Mouse (Mus musculus) right cerebral cortex, postnatal 10 days (tissue): ENCODE results near the gene Cacnb4.

ENCODE experiments used
- DNase-seq, 2 experiments: peaks; one replicate each; pipeline ENCODE4 v3.0.0; 2021; ENCODE audit warnings: low spot score in 2 of 2

The Cacnb4 gene

DNA sequence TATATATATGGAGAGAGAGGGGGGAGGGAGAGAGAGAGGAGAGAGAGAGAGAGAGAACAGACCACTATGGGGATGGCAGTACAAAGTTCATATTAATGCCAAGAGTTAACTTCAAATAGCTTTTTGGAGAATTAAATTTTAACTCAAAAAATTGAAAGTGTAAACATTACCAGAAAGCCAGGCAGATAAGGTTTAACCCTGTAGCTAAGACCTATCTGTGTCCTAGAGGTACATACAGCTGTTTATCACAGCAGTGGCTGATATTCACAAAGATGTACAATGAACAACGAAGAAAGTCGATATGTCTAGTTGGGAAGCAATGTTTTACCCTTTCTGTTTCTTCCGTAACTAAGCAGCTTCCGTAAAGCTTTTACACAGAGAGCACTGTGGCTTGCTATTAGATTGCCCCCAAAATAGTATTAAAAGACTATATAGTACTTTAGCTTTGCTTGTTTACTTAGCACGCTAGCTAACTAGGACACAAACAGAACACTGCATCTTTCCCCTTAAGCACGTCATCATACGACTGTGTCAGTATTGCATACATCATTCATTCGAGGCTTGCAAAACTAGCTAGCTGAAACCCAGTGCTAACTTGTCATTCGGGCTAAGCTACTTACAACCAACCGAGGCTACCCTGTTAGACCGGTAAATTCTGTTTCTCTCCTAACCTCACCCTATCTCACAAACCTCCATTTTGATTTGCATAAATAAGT is 72.5 kb downstream of the Cacnb4 start:
- no peak for DNase-seq

DNA sequence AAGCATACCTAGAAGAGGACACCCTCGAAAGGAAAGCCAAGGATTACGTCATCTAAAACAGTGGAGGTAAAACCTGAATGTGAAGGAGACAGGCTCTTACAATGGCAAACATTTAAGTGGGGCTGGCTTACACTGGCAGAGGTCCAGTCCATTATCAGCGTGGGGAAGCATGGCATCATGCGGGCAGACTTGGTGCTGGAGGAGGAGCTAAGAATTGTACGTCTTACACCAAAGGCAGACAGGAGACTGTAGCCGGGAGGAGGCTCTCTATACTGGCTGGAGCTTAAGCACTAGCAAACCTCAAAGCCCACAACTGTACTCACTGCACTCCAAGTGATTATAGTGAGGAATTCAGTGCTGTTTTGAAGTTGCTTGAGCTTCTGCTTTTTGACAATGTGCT is 73.2 kb downstream of the Cacnb4 start:
- no peak for DNase-seq

DNA sequence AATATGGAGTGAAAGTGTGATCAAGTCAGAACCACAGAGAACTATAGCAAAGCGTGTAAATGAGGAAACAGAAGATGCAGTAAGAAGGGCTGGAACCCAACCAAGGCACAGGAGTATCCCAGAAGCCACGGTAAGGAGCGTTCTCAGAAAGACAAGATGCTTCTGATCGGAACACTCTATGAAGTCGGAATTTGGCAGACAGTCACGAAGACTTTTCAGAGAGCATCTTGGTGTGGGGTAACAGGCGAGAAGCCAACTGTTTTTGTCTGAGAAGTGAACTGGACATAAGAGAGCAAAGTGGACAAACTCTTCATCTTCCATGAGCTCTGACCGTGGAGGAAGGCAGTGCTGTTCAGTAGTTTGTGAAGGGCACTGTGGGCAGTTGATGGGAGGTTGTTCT is 73.7 kb downstream of the Cacnb4 start:
- no peak for DNase-seq

DNA sequence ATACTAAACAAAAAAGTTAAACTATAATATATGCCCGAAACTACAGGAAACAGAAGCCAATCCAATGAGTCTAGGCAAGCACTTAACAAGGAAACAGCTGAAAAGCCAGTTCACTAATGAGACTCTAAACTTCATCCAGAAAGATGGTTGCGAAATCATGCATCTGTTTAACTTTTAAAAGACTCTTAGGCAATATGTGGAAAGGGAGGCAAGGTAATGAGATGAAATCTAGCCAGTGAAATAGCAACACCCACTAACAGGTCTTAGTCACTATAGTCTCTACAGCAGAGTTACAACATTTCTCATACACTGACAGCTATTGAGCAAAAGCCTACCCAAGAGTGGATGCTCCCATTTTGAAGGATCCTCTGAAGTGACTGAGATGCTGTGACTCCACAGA is 74.4 kb downstream of the Cacnb4 start:
- no peak for DNase-seq

DNA sequence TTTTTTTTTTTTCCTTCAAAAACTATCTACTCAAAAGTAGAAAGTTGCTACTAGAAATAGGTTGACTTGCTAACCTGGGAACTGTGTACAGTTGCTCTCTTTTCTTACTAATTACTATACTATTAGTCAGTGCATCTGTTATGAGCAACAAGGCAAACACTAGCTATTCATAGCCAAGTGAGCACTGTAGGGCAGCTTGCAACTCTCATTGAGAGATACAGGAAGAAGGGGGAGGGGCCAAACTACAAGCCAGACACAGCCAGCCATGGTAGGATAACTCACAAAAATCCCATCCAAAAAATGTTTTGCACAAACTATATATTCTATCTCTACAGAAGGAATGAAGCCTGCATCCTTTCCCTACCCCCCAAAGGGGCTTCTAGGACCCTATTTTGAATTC is 79.1 kb downstream of the Cacnb4 start:
- DNase-seq: no peak

DNA sequence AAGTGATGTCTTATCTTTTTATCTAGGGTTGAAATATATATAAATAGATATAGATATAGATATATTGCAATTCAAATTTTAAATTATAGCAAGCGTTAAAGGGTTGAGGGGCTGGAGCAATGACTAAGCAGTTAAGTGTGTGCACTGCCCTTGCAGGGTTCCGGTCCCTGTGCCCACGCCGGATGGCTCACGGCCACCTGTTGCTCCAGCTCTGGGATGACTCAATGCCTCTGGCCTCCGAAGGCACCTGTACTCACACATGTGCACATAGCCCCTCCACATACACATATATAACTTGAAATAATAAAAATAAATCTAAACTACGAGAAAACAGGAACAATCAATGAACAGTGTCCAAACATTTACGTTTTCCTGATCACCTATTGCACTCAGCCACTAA is 82.8 kb downstream of the Cacnb4 start:
- DNase-seq: no peak

DNA sequence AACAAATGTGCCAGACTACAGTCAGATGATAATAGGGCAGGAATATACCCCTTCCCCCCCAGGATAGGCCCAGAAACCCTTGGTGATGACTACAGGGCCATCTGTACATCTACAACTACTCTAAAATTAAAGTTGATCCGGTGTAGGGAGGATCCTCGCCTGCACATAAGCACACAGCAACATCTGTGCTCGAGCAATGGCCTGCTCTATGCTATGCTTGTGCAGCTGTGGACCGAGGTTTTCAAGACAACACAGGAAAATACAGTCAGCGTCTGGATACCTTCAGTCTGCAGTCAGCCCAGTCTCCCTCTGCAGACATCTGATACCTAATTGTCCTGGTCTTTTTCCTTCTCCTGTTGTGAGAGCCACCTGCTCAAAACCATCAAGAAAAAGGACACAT is 83.4 kb downstream of the Cacnb4 start:
- no peak for DNase-seq

DNA sequence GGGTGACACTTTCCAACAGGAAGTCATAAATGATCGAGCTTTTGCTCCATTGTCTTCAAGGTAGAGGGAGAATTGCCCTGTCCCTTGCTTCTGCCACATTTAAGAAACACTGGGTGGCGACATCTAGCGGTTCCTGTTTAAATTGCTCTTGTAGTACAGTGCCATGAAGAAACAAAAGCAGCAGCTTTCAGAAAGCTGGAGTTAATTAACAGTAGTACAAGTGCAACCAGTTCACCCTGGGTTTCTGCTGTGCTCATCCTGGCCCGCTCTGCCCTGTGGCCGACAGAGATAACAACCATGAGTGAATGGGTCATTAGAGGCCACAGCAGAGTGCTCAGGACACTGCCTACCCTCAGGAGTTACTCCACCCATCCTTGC is 85.7 kb downstream of the Cacnb4 start:
- peak; percentile 87 to 89 for DNase-seq

DNA sequence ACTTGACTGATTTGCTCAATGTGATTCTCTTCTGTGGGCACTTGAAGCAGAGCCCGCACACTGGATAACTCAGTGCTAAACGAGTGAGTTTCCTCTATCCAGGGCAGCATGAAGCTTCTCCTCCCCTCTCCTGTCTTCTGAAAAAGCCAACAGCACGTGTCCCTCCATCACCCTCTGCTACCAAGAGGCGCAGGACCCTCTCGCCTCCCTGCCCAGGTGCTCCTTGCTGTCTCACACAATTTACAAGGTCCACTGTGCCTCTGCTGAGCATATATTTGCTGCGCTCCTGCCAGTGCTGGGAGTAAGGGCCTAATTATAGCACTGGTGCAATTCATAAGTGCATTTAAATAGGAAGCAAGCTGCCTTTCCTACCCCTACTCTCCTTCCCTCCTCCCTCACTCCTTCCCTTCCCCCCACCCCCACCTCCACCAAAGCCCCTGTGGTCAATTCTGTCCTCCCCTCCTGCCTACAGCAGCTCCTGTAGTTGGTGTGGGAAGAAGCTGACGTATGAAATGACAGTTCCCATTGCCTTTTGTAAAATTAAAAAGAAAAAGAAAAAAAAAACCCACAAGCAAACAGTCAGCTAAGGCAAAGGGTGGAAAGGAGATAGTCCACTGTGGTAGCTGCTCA is 86.2 kb downstream of the Cacnb4 start:
- peak; percentile 35 to 48 for DNase-seq

DNA sequence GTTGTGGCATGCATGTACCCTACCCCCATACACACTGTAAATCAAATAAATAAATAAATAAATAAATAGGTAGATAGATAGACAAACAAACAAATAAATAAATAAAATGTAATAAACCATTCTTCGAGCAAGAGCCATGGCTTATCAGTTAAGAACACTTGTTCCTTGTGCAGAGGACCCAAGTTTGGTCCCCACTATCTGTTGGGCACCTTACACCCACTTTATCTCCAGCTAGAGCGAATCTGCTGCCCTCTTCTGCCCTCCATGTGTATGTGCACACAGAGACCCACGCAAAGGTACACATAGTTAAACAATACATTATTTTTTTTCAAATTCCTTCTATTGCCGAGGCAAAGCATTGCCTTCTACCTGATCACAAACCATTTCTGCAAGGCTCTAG is 87.1 kb downstream of the Cacnb4 start:
- DNase-seq: no peak

DNA sequence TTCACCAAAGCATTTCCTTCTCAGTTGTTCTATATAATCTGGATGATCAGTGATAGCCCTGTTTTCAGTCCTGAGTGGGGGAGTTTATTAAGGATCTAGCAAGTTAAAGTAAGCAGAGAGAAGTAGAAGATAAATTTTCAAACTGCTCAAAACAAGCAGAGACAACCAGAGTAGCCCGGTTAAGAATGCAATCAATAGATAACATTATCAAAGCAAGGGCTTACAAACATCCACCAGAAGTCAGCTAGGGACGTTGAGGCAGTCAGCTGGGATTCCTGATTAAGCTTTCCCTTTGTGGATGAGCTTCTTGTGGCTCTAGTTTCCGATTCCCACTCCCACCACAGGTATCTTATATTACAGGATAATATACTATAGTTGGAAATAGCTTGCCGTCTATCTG is 91.2 kb downstream of the Cacnb4 start:
- no peak for DNase-seq

DNA sequence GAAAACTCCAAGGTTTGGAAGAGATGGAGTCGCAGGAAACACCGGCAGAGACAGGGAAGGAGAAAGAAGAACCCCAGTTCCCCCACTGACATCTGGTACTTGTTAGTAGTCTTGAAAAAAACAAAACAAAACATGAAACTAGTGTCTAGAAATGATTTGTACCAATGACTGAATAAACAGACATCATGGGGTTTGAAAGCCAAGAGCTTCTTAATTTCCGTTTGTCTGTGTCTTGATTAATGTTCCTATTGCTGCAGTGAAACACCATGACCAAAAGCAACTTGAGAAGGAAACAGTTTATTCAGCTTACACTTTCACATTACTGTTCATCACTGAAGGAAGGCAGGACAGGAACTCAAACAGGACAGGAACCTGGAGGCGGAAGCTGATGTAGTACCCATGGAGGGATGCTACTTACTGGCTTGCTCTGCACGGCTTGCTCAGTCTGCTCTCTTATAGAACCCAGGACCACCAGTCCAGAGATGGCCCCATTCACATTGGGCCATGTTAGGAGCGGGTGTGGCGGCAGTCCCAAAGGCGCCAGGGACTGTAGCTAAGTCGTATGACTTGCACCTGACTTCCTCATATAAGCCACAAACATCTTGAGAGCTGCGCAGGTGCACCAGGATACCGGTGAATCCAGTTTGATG is 95.4 kb downstream of the Cacnb4 start:
- no peak for DNase-seq

DNA sequence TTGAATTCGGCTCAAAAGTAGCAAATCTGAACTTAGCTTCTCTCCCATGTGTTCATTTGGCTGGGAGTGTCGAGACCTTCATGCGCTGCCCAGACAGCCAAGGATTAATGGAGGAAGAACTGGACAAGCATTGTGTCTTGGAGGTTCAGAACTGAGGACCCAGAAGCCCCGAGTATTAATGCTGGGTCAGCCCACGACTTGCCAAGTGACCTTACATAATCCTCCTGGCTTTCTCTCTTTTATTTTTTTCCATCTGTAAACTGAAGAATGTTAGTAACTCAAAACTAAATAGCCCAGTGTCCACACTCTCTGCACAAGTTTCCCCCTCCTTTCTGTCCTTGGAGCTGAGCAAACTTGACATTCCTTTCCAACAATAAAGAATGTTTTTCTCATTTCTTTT is 95.9 kb downstream of the Cacnb4 start:
- DNase-seq: no peak

DNA sequence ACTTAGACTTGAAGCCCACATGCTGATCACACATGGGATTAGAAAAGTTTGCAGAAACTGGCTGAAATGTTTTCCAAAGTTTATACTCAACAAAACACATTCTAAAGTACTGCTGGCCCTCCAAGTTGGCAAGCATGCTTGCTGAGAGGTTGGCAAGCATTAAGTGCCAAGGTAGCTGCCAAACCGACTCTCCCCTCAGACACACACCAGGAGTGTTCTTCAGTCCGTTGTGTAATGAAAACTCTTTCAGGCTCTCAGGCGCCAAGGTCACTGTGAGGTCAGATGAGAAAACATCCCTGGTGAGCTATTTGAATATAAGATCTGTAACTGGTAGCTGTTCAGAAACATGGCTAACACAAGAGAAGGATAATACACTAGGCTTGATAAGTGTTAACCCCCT is 97.8 kb downstream of the Cacnb4 start:
- DNase-seq: peak in 1 of 2 experiments; percentile 48

DNA sequence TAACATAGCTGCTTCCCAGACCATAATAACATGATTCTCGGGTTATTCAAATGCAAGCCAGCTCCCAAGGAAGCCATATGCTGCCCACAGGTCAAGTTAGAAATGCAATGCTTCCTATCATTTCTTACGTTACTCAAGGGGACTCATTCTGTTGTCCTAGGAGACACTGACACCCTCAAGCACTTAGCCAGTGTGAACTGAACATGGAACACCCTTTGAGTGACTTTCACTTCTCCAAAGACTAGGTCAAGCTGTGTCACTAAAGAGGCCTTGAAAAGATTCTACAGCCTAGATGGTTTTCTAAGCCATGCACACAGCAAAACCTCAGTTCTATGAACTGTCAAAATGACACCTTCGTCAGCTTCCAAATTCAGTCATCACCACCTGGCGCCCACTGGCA is 98.9 kb downstream of the Cacnb4 start:
- DNase-seq: no peak

DNA sequence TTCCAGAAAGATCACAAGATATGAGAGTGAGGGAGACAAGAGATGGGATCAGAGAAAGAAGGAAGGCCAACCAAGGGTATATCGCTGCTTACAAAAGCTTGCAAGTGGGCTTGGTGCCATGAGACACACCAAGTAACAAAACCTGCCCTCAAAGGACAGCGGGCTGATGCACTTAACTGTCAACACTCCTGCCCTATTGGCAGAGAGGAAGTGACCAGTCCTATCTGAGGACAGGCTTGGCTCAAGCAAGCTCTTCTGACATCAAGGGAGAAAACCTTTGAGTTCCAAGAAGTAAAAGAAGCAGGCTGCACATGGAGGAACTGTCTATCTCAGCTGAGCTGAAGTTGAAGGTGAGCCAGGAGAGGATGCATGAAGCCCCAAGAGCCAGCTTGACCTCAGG is 100.1 kb downstream of the Cacnb4 start:
- no peak for DNase-seq

DNA sequence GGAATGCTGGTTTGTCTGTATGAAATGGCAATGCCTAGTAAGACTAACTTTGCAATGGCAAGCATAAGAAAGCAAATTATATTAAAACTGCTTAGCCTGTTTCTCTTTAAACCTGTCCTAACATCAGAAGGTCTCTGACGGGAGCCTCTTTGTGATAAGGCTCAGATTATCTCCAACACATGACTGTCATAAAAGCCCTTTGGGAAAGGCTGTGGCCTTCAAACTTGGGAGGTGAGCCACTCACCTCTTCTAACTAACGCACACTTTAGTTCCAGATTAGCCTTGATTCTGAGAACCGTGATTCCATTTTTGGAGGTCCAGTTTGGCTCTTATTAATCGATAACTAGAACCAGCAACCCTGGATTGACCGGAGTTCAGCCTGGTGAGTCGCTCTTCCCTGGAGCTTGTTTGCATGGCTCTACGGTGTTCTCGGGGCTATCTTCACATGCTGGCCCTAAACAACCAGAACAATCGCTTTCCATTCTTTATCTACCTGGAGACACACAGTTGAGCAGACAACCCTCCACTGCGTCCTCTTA is 100.9 kb downstream of the Cacnb4 start:
- no peak for DNase-seq

DNA sequence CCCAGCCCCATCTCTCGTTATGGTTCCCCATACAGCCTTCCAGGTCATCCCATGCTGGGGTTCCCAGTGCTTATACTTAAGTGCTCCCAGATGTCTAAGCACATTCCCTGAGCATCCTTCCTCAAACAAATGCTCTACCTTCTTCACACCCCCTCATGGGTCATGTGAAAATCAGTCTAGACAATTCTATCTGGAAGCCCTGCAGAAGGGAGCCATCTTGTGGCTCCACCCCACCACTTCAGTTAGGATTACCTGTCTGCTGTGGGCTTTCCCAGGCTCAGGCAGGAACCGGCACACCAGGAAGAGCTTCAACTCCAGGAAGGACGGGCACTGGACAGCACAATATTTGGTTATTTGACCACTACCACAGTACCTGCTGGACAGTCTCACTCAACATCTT is 101.7 kb downstream of the Cacnb4 start:
- no peak for DNase-seq

DNA sequence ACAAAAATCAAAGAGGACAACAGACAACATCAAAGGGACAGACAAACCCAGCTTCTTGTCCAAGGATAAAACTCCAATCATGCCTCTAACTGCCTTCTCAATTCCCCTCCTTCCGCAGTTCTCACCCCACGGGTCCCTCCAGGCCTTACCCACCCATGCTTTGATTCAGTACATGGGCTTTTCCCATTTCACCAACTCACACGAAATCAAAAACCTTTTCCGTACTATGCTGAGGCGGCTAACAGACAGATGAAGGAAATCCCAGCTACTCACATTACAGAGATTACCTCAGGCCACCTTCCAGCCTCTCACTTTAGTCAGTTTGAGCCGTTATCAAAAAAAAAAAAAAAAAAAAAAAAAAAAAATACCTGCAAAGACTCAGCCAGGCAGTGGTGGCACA is 104.4 kb downstream of the Cacnb4 start:
- no peak for DNase-seq

DNA sequence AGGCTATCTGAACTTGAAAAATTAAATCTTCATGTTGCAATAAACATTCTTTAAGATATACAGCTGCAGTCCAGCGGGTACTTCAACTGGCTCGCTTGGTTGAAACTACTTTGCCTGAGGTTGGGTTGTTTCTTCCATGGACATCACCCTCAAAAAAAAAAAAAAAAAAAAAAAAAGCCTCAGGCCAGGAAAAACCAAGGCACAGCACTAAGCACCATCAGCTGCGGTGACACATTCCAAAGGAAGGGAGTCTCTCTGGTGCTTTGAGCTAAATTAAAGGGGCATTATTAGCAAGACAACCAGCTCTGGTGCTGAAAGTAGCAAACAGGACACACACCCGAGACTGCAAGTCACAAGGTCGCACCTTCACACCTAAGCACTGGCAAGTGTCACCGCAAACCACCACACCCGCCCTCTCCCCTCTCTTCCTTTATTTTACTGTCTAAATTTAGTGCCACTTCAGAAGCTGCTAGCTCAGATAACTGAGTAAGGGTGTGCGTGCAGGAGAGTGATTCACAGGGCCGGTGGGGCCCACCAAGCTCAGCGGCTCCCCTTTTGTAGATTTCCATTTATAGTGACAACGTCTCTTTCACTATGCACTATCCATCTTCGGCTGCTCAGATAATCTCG is 105.2 kb downstream of the Cacnb4 start:
- DNase-seq: no peak

DNA sequence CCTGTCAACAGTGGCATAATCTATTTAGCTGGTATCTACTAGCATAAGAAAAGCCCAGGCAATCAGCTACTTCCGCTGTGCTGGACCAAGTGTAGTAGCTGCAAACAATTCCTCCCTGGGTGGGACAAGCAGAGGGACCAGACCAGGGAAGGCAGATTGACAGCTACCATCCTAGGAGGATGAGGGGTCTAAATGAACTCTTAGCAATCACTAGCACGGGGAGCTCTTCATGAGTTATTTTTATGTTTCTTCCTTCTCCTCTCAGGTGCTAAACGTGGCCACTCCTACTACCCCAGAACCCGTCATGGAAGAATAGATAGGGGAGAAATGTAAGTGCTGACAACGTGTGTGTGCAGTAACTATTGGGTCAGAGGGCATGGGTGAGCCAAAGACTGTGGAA is 105.8 kb downstream of the Cacnb4 start:
- no peak for DNase-seq

DNA sequence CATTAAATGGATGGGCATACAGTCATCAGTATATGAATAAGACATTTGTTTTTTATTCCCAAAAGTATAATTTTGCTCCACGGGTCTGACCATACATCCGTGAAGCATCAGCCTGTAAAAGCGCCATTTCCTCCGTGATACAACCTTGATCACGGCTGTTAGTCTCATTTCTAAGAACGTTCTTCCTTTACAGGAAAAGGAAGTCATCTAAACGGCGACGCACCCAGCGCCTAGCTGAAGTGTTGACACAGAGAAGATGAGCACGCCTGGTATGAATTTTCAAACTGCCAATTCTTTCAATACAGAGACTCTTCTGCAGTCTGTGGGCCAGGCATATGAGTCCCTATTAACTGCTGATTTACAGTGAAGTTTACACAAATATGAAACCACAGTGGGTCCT is 106.5 kb downstream of the Cacnb4 start:
- no peak for DNase-seq

DNA sequence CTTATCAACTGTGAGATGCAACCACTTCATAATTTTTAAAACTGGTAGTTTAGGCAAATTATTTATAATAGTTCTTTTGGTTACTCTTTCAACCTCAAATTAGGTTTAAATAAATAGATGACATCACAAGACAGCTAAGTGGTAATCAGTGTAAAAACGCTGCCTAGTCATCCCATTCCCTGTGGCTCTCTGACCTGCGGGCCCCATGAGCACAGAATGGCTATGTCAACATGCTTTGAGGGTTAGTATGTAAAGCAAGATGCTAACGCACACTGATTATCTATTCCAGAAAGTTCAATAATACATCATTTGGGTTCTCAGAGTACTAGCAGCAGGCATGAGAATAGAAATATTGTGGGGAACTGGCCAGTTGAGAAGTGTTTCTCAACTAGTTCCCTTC is 108.5 kb downstream of the Cacnb4 start:
- no peak for DNase-seq
